Mouse (Mus musculus) small intestine, adult 2 months (tissue): ENCODE measurements around the gene Sema5b.

ENCODE experiments used
- CTCF ChIP-seq: fragments of 200-500 bp; IDR thresholded peaks from 2 replicates; pipeline ENCODE4 v1.5.1; 2012; ENCODE audit warnings: low read depth, mild to moderate bottlenecking, control low read depth, inconsistent platforms, low read length, moderate library complexity, mixed read lengths; ENCODE audit not compliant: insufficient replicate concordance, insufficient read length; ENCODE audit errors: extremely low read depth
- POLR2A ChIP-seq: fragments of 200-500 bp; IDR thresholded peaks from 2 replicates; pipeline ENCODE4 v1.6.1; 2012; ENCODE audit warnings: low read depth, mild to moderate bottlenecking, control low read depth, inconsistent platforms, low read length, moderate library complexity

DNA sequence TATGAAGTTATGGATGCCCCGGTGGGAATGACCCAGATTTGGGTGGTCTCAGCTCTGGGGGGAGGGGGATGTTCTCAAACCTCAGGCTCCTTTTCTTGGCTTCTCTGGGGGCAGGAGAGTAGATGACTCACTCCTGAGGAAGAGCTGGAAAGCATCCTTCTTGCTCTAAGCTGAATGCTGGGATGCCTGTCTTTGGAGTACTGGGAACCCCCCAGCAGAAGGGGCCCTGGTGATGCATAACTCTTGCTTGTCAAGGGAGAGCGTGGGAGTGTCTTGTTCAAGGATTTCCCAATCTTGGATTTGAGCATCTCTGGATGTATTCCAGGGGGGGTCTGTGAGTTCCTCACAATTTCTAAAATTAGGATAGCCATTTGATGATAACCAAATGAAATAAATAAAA, 82.1 kb downstream of the Sema5b start:
- TF ChIP-seq CTCF (no peak), POLR2A (no peak)
